19 mouse cellular contexts compared by ENCODE assay signal in genomic region chr14:71229955-71230354, GRCm38 (mm10).
DNase-seq lines count a peak whose midpoint lies in the region; ATAC-seq and TF ChIP-seq lines count a peak whose summit lies in the region.
"Had no signal": no experiment of that assay in that cellular context is flagged by ENCODE, and none has a peak within 500 bp of the region (broad histone marks: within the 10 kb centered on the region; RNA-seq: fewer than 3 reads in every experiment).

No protein-coding gene starts in this region.

- no peak for TF ChIP-seq POLR2A in MEL (IDR thresholded peaks at IDR 0.05; ENCODE audit: control insufficient read depth in 1 of 2, insufficient read depth in 1 of 2, low read depth in 1 of 2, low read length in 2 of 2, poor library complexity in 1 of 2)
- no peak for TF ChIP-seq POLR2A in embryonic fibroblast, embryonic 13.5 days (IDR thresholded peaks at IDR 0.05; ENCODE audit: low read depth, low read length)

- TF ChIP-seq RAD21 in MEL (IDR thresholded peaks at IDR 0.05; ENCODE audit: low read depth, low read length), result no peak

- no peak for TF ChIP-seq CTCF in MEL (IDR thresholded peaks at IDR 0.05 in 2 of 3, conservative IDR thresholded peaks at IDR 0.05 in 1 of 3; ENCODE audit: control insufficient read depth in 1 of 3, insufficient read depth in 1 of 3, low read depth in 2 of 3, low read length in 3 of 3, poor library complexity in 1 of 3, severe bottlenecking in 1 of 3)
- no peak for TF ChIP-seq CTCF in embryonic fibroblast, embryonic 13.5 days (IDR thresholded peaks at IDR 0.05; ENCODE audit: borderline replicate concordance, insufficient read depth, low read length)

- DNase-seq in adrenal gland, adult (ENCODE audit: inconsistent age in 2 of 2, low spot score in 1 of 2), result peak; percentile 16 to 65
- DNase-seq in adrenal gland, postnatal 4 days (ENCODE audit: low spot score in 2 of 2), result no peak
- DNase-seq in MEL (ENCODE audit: low read depth, low spot score), result peak; percentile 71
- DNase-seq in kidney, postnatal 36 days, result no peak
- no peak for DNase-seq in hindbrain, embryonic 11.5 days (ENCODE audit: low spot score)
- no peak for DNase-seq in left cerebral cortex, adult 18-20 months (ENCODE audit: low spot score in 2 of 2)
- DNase-seq: cerebellum, adult 18-20 months; embryo, embryonic 11 days; gastrocnemius, postnatal 10 days; kidney, postnatal 25 days had no signal

- H3K4me3 ChIP-seq in MEL (ENCODE audit: control insufficient read depth in 1 of 2, insufficient read depth in 1 of 2, low read depth in 2 of 2, low read length in 2 of 2), result no peak overlapping the region
- H3K4me3 ChIP-seq in embryonic fibroblast, embryonic 13.5 days (ENCODE audit: insufficient read depth, low read length), result no peak overlapping the region
- H3K4me3 ChIP-seq in liver, embryonic 16.5 days (ENCODE audit: low read depth, low read length), result no peak overlapping the region
- H3K4me3 ChIP-seq in hindbrain, embryonic 11.5 days (ENCODE audit: low read depth, low read length), result no peak overlapping the region
- H3K4me3 ChIP-seq: forebrain, embryonic 10.5 days; heart, embryonic 10.5 days; lung, embryonic 15.5 days; neural tube, embryonic 15.5 days; stomach, embryonic 15.5 days had no signal

- TF ChIP-seq EP300 in MEL (IDR thresholded peaks at IDR 0.05; ENCODE audit: low read depth in 1 of 2, low read length in 2 of 2), result peak; percentile 65 to 74

- H3K27me3 ChIP-seq in MEL (ENCODE audit: control insufficient read depth in 1 of 2, insufficient read depth in 2 of 2, low read length in 2 of 2), result no peaks in the 10 kb centered on the region
- H3K27me3 ChIP-seq in liver, embryonic 16.5 days (ENCODE audit: control insufficient read depth, insufficient read depth, low read depth, low read length), result no peaks in the 10 kb centered on the region
- H3K27me3 ChIP-seq in hindbrain, embryonic 11.5 days (ENCODE audit: control insufficient read depth, insufficient read depth, low read length), result no peaks in the 10 kb centered on the region
- H3K27me3 ChIP-seq: lung, embryonic 15.5 days; neural tube, embryonic 15.5 days; stomach, embryonic 15.5 days had no signal

- no peaks in the 10 kb centered on the region for H3K9me3 ChIP-seq in MEL (replicated peaks; ENCODE audit: insufficient read depth, low read length)
- H3K9me3 ChIP-seq in liver, embryonic 16.5 days (replicated peaks; ENCODE audit: control insufficient read depth, low read length), result no peaks in the 10 kb centered on the region
- H3K9me3 ChIP-seq in hindbrain, embryonic 11.5 days (ENCODE audit: control insufficient read depth, low read length), result no peaks in the 10 kb centered on the region
- H3K9me3 ChIP-seq: forebrain, embryonic 10.5 days; heart, embryonic 10.5 days; lung, embryonic 15.5 days; neural tube, embryonic 15.5 days; stomach, embryonic 15.5 days had no signal

- no peaks in the 10 kb centered on the region for H3K79me2 ChIP-seq in MEL (ENCODE audit: control insufficient read depth, insufficient read depth, low read length, poor library complexity)

- peaks cover 0 to 21% of the 10 kb centered on the region in 2 experiments; a peak in 2 of 4 replicates for H3K36me3 ChIP-seq in MEL (ENCODE audit: control insufficient read depth in 1 of 2, insufficient read depth in 2 of 2, low read length in 2 of 2)
- H3K36me3 ChIP-seq in liver, embryonic 16.5 days (ENCODE audit: control insufficient read depth, insufficient read depth), result no peaks in the 10 kb centered on the region
- H3K36me3 ChIP-seq in hindbrain, embryonic 11.5 days (ENCODE audit: control insufficient read depth, insufficient read depth, low read length), result no peaks in the 10 kb centered on the region
- H3K36me3 ChIP-seq: forebrain, embryonic 10.5 days; heart, embryonic 10.5 days; lung, embryonic 15.5 days; neural tube, embryonic 15.5 days; stomach, embryonic 15.5 days had no signal

- 20% methylated on average over 2 of the region's 2 CpGs for WGBS in liver, embryonic 16.5 days (ENCODE audit: insufficient replicate concordance)
- 87% methylated on average over 2 of the region's 2 CpGs for WGBS in hindbrain, embryonic 11.5 days

- H3K27ac ChIP-seq in MEL (ENCODE audit: control insufficient read depth, low read depth, low read length), result peak overlapping the region; percentile 60
- peak overlapping the region; percentile 53; the same call in 1 of the 2 replicates for H3K27ac ChIP-seq in embryonic fibroblast, embryonic 13.5 days (ENCODE audit: insufficient read depth, low read length)
- H3K27ac ChIP-seq in liver, embryonic 16.5 days (ENCODE audit: low read length), result no peak overlapping the region
- no peak overlapping the region for H3K27ac ChIP-seq in hindbrain, embryonic 11.5 days (ENCODE audit: low read depth, low read length)
- H3K27ac ChIP-seq: forebrain, embryonic 10.5 days; heart, embryonic 10.5 days; lung, embryonic 15.5 days; neural tube, embryonic 15.5 days; stomach, embryonic 15.5 days had no signal

- H3K4me2 ChIP-seq in liver, embryonic 16.5 days (ENCODE audit: low read depth, low read length), result no peak overlapping the region
- H3K4me2 ChIP-seq in hindbrain, embryonic 11.5 days (replicated peaks; ENCODE audit: low read depth, low read length), result no peak overlapping the region
- H3K4me2 ChIP-seq: lung, embryonic 15.5 days; neural tube, embryonic 15.5 days; stomach, embryonic 15.5 days had no signal

- H3K9ac ChIP-seq in MEL (ENCODE audit: control insufficient read depth, low read depth, low read length, poor library complexity, severe bottlenecking), result no peak overlapping the region
- no peak overlapping the region for H3K9ac ChIP-seq in liver, embryonic 16.5 days (ENCODE audit: low read depth, low read length)
- no peak overlapping the region for H3K9ac ChIP-seq in hindbrain, embryonic 11.5 days (ENCODE audit: low read depth, low read length)
- H3K9ac ChIP-seq: lung, embryonic 15.5 days; neural tube, embryonic 15.5 days; stomach, embryonic 15.5 days had no signal

- peak; percentile 61; the same call in 1 of the 2 replicates for ATAC-seq in liver, embryonic 16.5 days (ENCODE audit: low read depth)
- no peak for ATAC-seq in hindbrain, embryonic 11.5 days (ENCODE audit: low FRiP score)
- ATAC-seq: hindbrain, embryonic 16.5 days; intestine, embryonic 16.5 days had no signal

- H3K4me1 ChIP-seq in MEL (ENCODE audit: control insufficient read depth in 1 of 2, insufficient read depth in 2 of 2, low read length in 2 of 2), result peaks cover 0 to 23% of the 10 kb centered on the region in 2 experiments; a peak in 2 of 4 replicates
- H3K4me1 ChIP-seq in embryonic fibroblast, embryonic 13.5 days (ENCODE audit: control insufficient read depth, insufficient read depth, low read length), result peaks cover 6% of the 10 kb centered on the region; the same call in 1 of the 2 replicates
- H3K4me1 ChIP-seq in liver, embryonic 16.5 days (ENCODE audit: control insufficient read depth, low read depth, low read length), result no peaks in the 10 kb centered on the region
- no peaks in the 10 kb centered on the region for H3K4me1 ChIP-seq in hindbrain, embryonic 11.5 days (replicated peaks; ENCODE audit: control insufficient read depth, insufficient read depth, low read length)
- H3K4me1 ChIP-seq: forebrain, embryonic 10.5 days; heart, embryonic 10.5 days; neural tube, embryonic 15.5 days; stomach, embryonic 15.5 days had no signal

TF ChIP-seq in MEL, 35 proteins besides CTCF, POLR2A, EP300 and RAD21:
- TF ChIP-seq BHLHE40 (IDR thresholded peaks at IDR 0.05; ENCODE audit: borderline replicate concordance, low read depth, low read length) (no peak), MYB (IDR thresholded peaks at IDR 0.05; ENCODE audit: low read depth, low read length) (peak; percentile 61), GABPA (IDR thresholded peaks at IDR 0.05; ENCODE audit: low read depth, low read length) (no peak), GATA1 (IDR thresholded peaks at IDR 0.05; ENCODE audit: low read depth, low read length) (peak; percentile 38; the same call in 1 of the 2 replicates), TCF12 (IDR thresholded peaks at IDR 0.05; ENCODE audit: low read depth, low read length) (peak; percentile 19; the same call in 1 of the 2 replicates), NRF1 (IDR thresholded peaks at IDR 0.05; ENCODE audit: insufficient read depth, low read depth, low read length, poor library complexity, severe bottlenecking) (0 out of 2 replicates have a peak, but pooled peaks have one; percentile 19)

Comparison
In these comparisons a context has a peak if more than half of its experiments do, and no peak if none do; other contexts are left out.
1. DNase-seq: peak in adrenal gland, adult (2 of 2) and MEL (single experiment); none in adrenal gland, postnatal 4 days (0 of 2), kidney, postnatal 36 days (0 of 2), hindbrain, embryonic 11.5 days (single experiment) and left cerebral cortex, adult 18-20 months (0 of 2).
2. H3K27ac ChIP-seq: peak in MEL (single experiment) and embryonic fibroblast, embryonic 13.5 days (single experiment); none in liver, embryonic 16.5 days (single experiment) and hindbrain, embryonic 11.5 days (single experiment).